Mouse (Mus musculus) cortical plate, adult 2 months (tissue): ENCODE measurements at regions not wholly inside any gene's neighbourhood (a gene's known extent, or its start where the extent isn't known, plus 50 kb on each side); places are given as distances from the start of the nearest gene placed in this dataset.

ENCODE experiments used
- CTCF ChIP-seq: fragments of 200-500 bp; IDR thresholded peaks from 2 replicates; pipeline ENCODE4 v1.5.1; 2011; ENCODE audit warnings: mild to moderate bottlenecking, control low read depth, low read length; ENCODE audit not compliant: insufficient read depth; ENCODE audit errors: extremely low read depth
- POLR2A ChIP-seq: fragments of 200-500 bp; IDR thresholded peaks from 2 replicates; pipeline ENCODE4 v1.6.1; 2011; ENCODE audit warnings: mild to moderate bottlenecking, low read length, control low read depth; ENCODE audit not compliant: insufficient read depth; ENCODE audit errors: extremely low read depth

- TF ChIP-seq CTCF = no peak
- no peak for TF ChIP-seq POLR2A
Observed at GRCm38 (mm10) chr4:153688441-153688840, 205.8 kb upstream of the Ajap1 start.
